Mouse (Mus musculus): ENCODE measurements around the gene Arid1b. TPM values are rescaled to one million over a fixed set of nuclear protein-coding genes. Genes with fewer than 3 reads are reported as not detected.

Gene Arid1b
- polyA plus RNA-seq, 1 experiment: 10.8 TPM

DNA sequence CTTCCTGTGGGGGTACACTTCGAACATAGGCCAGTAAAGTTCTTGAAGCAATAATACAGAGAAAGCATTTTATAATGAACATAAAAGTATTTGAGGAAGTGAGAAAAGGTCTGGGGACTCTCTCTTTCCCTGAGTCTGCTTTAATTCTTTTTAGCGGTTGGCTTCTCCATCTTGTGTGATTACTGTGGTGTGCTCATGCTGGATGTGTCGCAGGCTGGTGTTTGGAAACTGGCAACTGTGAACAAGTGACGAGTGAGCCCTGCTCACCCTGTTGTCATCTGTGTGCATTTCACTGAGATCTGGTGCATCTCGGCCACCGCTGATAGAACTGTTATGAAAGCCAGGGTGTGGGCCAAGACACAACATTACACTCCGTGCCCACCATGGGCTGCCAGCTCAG is 216.8 kb downstream of the Arid1b start:
- no peak for DNase-seq (ENCODE audit: low spot score)

DNA sequence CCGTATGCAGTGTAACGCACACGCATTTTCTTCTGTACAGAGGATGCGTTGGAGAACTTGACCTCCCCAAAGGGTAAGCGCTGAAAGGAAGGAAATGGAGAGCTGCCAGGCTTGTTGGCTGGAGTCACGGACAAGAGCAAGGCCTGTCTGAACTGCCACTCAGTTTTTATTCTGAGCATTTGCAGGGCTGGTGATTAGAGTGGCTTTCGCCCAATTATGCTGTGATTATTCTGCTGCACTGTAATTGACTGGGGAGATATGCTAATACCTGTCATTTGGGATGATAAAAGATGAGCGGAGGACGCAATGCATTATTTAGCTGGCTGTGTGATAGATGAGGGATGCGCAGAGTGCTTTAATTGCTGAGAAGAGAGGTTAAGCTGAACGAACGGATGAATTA is 218.0 kb downstream of the Arid1b start:
- no peak for DNase-seq (ENCODE audit: low spot score)

DNA sequence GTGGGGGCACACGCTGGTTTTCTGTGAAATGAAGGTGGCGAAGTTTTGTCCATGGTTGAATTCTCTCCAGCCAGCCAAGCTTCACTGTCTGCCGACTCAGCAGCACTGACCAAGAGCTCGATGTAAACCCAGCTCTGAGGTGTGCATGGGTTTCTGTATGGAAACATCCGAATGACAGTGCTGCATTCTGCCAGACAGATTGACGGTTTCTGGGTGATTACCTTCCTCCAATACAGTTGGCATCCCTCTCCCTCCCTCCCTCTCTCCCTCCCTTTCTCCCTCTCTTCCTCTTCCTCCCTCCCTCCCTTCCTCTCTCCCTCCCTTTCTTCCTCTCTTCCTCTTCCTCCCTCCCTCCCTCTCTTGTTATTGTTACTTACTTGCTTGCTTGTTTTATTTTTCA is 219.3 kb downstream of the Arid1b start:
- no peak for DNase-seq (ENCODE audit: low spot score)

DNA sequence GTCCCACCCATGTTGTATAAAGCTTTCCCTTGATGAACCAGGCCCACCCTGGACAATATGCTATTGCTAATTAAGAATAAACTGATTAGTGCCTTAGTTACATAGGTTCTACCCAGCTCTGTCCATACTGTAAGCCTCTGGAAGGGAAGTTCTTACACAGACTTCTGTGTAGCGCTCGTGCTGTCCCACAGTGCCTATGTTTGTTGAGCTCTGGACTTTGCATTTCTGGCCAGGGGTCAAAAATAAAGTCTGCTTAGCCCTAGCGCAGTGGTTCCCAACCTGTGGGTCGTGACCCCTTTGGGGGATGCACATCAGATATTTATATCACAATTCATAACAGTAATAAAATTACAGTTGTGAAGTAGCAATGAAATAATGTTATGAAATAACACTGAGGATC is 221.2 kb downstream of the Arid1b start:
- DNase-seq (ENCODE audit: low spot score): no peak

DNA sequence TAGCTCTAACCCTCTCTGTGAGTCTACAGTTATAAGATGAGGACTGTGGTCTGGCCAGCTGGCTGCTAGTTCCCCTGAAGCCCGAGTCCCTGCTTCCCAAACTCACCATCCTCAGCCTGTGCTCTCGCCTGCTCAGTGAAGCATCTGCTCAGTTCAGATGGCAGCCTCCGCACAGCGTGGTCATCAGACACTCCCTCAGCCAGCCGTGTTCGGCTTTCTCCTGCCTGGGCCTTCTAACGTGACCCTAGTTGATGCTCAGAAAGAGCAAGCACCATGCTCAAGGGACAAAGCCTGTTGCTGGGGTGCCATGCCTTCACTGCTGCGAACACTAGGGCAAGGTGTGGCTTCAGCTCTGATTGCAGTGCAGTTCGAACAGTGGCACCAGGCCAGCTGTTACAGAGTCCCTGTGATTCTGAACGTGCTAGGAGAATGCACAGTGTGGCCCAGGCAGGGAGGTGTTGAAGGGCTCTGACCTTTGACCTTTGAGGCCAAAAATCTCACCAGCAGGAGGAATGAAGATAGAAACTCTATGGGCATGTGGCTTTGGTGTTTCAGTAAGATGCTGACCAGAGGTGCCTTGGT is 222.9 kb downstream of the Arid1b start:
- DNase-seq (ENCODE audit: low spot score): no peak

DNA sequence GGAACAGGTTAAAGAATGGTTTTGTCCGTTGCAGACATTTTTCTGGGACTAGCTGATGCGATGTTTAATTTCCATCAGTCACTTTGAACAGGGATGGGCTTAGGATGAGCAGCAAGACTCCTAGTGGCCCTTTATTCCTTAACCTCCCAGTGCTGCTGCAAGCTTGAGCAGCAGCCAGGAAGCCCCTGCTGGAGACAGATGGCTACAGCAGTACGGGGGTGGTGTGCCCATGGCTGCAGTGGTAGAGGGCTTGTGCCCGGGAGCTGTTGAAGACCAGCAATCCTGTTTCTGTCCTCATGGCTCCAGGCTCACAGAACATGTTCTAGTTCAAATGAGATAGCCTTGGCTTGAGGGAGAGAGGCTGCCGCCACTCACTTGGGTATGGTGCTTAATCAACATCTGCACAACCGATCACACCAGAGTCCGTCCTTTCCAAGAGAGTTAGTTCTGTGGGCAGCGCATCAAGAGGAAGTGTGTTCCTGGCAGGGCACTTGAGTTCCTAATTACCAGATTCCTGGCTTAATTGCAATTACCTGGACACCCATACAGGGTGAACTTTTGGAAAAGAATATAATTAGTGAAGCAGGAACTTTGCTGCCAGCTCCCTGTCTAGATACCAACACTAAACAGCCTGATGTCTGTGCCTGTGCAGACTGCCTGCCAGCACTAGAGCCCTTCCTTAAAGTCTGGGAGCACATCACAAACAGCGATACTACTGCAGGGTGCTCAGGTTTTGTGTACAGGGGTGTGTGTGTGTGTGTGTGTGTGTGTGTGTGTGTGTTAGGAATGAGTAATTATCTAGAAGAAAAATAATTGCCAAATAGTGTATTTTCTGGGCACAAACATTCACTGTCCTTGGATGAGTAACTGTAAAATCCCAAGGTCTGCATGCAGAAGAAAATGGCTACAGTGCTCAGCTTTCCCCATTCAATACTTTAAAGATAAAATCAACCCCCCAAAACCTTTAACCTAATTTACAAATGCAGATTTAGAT is 224.0 kb downstream of the Arid1b start:
- no peak for DNase-seq (ENCODE audit: low spot score)

DNA sequence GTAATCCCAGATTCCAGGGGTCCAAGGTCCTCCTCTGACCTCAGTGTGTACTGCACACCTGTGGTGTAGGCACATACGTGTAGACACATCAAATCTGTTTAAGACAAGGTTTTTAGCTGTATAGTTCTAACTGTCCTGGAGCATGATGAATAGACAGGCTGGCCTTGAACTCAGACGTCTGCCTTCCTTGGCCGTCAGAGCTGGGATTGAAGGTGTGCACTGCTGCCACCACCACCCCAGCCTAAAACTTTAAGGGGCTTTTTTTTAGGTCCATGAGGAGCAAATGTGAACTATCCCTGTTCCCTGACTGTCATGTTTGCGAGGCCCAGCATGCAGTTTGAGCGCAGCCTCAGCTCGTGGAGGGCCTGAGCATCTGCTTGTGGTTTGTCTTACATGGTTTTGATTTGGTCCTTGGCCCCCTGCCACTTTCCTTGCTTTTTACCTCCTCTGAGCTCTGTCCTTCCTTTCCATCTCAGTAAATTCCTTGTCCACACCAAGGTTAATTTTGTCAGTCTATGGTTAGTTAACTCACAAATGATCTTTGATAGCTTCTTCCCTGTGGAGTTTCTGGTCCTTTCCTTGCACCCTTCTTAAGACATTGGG is 224.9 kb downstream of the Arid1b start:
- DNase-seq (ENCODE audit: low spot score): no peak

DNA sequence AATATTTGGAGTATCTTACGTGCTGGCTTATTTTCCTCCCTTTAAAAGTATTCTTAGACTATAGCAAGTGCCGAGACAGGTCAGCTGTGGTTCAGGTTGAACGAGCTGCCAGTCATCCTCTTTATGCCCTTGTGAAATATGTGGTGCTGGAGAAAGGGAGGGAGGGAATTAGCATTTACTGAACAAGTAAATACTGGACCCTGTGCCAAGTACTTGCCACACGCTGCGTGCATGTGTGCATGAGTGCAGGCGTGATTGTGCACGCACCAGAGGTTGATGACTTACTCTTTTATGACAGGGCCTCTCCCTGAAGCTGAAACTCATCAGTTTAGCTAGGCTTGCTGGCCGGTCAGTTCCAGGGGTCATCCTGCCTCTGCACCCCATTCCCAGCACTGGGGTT is 226.9 kb downstream of the Arid1b start:
- no peak for DNase-seq (ENCODE audit: low spot score)

DNA sequence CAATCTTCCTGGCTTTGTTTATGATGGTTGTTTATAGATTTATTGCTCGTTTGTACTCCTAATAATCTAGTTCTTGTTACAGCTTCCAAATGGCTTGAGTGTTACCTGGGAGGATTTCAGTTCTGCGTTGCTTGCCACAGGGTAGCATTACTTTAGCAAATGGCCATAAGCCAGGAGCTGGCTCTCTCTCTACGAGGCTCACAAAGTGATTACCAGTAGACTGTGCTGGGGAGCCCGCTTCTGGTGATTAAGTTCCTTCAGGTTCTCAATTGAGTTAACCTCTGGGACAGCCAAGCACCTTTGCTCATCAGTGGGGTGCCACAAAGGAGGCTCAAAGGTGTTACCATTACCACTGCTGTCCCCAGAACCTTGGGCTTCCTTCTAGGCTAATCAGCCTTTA is 227.4 kb downstream of the Arid1b start:
- no peak for DNase-seq (ENCODE audit: low spot score)

DNA sequence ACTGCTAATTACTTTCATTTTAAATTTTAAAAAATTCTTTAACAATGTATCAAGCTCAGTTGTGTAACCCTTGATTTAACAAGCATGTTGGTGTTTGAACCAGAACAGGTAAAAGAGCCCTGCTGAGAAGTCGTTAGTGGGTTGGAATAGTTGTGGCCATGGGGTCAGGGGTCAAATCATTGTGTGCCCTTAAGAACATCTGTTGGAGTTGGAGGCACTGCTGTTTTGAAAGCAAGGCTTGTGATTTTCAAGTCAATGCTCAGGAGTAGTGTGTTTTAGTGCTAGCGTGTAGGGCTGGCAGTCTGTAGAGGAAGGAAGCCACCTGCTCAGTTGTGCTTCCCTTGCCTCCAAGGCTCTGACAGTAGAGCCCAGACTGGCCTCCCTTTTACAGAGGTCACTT is 228.7 kb downstream of the Arid1b start:
- DNase-seq (ENCODE audit: low spot score): no peak

DNA sequence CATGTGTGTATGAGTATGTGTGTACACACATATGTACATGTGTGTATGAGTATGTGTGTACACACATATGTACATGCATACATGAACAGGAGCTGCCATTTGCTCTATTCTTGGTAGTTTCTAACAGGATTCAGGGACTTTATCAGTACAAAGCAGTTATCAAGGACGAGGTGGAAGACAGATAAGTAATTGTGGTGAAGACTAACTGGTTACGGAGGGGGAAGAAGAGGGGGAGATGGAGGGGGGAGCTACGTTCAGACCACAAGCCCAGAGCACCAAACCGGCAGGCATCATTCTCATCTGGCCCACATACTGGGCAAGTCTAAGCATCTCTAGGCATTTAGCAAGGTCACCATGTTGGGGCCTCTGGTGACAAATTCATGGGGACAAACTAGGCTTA is 230.8 kb downstream of the Arid1b start:
- DNase-seq (ENCODE audit: low spot score): no peak

DNA sequence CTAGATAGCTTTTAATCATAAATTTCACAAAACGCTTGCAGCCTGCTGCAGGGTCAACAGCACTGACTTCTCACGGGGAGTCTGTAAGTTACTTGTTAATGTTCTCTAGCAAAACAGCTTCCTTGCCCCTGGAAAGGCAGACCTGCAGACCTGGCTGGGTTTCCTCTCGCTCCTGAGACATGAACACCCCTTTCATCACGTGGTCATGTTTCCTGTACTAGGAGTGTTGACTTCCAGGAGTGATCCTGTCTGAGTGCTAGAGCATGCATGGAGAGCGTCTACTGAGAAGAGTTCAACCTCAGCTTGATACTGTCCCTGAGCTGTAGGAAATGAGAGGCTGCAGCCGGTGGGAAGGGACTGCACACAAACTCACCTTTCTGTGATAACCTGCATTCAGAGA is 233.0 kb downstream of the Arid1b start:
- DNase-seq (ENCODE audit: low spot score): no peak

DNA sequence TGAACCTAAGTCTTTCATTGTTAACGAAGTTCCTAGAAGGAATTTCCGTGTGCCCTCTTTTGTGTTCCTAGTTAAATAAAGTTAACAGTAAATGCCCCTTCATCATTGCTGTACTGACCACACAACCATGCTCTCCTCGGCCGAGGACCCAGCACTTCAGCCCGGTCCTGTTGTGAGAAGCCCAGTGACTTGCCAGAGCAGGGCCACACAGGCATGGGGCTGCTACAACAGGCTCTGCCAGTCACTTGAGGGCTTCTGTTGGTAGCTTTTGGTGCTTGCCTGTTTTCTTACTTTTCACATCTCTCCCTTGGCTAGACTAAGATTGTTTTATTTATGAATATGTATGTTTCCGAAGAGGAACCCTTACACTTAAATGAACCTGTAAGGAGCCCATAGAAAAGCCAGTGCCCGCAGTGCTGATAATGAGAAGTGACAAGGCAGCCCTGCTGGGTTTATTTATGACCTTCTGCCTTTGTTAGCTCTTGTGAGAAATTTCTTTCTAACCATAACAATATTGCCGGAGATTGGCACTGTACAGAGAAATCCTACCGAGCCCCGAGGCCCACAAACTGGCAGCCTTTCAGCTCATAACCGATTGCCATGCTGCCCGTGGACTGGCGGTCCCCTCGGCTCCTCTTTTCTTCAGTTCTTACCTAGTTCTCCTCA is 234.0 kb downstream of the Arid1b start:
- no peak for DNase-seq (ENCODE audit: low spot score)

DNA sequence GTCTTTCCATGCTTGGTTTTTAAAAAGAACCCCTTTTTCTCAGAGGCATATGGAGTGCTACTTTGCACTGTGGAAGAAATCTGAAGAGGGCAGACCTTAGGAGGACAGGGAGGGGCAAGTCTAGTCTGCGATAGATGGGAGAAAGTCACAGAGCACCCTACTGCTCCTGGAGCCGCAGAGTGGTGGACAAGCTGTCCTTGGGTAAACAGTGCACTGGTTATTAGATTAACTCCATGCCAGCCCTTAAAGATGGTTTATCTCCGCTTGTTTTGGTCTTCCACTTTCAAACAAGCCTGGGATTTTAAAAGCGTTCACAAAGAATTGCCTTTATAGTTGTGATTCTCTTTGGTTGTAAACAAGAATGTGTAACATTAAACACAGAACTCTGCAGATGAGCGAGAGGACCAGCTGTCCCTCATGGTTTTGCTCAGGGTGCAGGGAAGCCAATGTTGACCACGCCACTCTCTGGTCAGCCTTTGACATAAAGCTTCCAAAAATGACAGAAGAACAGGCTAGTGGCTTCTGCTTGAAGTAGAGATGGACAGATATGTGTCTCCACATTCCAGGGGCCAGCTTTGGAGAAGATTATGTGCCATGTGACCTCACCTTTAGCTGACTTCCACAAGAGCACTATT is 234.6 kb downstream of the Arid1b start:
- no peak for DNase-seq (ENCODE audit: low spot score)

DNA sequence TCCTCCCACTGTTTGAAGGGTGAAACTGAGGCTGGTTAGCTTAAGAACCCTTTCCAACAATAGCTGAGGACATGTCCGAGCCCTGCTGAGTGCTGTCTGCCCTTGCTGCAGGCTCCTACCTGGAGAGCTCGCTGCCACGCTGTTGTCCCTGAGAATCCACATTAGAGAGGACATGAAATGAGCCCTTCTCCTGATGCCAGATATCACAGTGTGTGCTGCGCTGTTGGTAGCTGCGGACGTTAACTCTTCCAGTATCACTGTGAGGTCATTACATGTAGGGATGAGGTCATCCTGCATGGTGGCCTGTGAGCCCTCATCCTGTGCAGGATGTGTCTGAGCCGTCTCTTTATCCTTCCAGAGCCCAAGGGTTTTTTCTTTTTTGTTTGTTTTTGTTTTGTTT is 235.9 kb downstream of the Arid1b start:
- no peak for DNase-seq (ENCODE audit: low spot score)

DNA sequence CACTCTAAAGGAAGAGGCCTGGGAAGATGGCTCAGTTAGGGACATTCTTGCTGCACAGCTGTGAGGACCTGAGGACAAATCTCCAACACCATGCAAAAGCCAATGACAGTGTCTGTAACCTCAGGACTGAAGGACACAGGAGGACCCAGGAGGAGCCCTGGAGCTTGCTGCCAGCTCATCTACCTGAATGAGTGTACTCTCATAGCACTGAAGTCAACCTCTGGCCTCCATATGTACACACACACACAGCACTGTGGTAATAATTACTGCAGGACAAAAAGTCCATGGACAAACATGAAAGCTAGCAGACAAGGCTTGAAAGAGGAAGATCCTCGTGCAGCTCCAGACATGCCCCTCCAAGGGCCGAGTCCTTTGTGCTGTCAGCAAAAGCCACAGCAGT is 238.0 kb downstream of the Arid1b start:
- no peak for DNase-seq (ENCODE audit: low spot score)

DNA sequence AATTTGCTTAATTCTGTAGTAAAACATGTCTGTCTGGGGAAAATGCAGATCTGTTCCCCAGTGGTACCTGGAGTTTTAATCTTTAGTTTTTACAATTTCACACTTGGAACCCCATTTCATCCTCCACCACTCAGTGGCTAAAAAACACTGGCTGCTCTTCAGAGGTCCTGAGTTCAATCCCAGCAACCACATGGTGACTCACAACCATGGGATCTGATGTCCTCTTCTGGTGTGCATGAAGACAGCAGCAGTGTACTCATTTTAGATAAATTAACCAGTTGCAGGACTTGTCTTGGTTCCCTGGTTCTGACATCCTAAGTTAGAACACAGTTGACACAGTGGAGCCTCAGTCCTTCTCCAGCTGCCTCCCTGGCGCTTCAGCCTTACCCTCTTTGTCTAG is 239.9 kb downstream of the Arid1b start:
- no peak for DNase-seq (ENCODE audit: low spot score)

DNA sequence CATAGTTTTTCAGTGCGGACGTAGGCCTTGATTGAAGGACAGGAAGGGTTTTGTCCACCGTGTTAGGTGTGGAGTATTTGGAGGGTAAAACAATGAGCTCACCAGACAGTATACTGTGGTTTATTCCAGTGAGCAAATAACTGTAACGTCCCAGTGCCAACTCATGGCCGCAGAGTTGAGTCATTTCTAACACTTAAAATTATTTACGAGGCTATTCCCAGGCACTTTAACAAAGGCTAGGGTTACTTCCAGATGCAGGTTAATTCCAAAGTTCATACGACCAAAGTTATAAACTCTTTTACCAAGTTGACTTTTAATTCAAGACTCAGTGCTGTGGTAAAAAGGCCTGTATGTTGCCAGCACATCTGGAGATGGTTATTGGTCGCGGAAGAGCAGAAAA is 240.9 kb downstream of the Arid1b start:
- DNase-seq (ENCODE audit: low spot score): no peak

DNA sequence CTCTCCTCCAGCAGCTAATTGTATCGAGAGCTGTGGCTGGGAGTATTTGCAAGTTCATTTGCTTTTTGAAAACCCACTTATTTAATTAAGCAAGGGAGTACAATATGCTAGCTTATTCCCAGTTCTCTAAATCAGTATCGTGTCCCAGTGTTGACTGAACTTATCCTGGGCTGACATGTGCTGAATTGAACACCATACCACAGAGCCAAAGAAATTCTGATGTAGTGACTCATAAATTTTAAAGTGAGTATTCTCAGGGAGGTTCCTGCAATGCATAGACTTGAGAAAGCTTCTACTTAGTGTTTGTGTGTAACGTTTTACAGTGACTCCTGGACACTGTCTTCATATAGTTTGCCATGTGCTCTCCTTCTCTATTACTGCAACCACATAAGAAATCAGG is 243.6 kb downstream of the Arid1b start:
- DNase-seq (ENCODE audit: low spot score): no peak

DNA sequence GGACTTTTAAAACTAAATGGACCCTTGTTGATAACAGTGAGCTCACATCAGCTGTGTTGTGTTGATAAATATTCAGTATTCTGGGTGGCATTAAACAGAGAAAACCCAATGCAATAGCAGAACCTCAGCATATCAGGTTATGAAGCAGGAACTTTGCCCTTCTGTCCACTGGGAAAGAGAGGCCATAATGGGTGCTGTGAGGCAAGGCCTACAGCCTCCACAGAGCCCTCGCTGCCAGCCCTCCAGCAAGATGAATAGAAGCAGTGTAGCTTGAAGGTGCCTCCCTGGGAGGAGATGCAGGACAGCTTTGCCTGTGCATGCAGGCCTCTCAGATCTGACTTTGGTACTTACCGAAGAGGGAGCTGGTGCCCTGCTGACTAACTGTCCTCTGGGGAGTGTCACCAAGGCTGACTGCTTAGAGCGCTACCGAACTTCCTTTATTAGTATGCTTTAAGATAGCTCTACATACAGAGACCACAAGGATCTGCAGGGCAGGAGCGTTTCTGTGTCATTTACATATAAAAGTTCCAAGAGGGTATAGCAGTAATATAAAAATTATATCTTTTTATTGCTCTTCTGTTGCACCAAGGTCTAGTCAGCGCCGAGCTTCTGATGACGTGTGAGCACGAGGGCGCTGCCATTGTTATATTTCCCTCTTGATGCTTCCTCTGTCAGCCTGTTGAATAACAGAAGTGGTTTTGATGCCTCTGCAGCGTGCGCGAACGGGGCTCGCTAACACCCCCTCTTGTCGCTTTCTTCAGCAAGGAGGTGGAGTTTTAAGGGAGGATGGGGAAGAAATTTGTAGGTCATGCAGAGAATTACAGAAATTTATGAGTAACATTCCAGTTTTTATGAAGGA is 244.5 kb downstream of the Arid1b start:
- DNase-seq (ENCODE audit: low spot score): no peak

DNA sequence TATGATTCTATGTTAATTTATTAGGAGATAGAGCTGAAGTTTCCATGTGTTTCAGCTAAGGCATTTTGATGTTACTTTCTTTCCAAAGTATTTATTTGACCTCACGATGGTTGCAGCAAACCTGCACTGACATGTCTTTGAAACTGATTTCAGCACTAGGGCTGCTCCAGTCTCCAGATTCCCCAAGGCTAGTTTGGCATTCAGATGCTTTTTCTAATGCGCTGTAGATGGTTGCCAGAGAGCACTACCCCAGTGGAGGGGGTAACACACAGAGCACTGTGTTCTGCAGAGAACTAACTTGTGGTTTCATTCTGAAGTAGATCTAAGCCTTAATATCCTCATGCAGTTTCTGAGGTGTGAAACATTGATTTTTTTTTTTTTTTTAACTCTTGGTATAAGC is 250.4 kb downstream of the Arid1b start:
- DNase-seq (ENCODE audit: low spot score): no peak
